Mouse (Mus musculus): Measurements from ENCODE around the gene Slc35a3.

GRCm38 (mm10) chr3:116620636-116621370 is 91.8 kb downstream of the Slc35a3 start:
- no peak for TF ChIP-seq EP300 (IDR thresholded peaks at IDR 0.05)
- TF ChIP-seq CTCF (IDR thresholded peaks at IDR 0.05) = no peak

Data from lung, postnatal 0 days (tissue).